Mouse (Mus musculus): ENCODE measurements around the gene Oas1g.

DNA sequence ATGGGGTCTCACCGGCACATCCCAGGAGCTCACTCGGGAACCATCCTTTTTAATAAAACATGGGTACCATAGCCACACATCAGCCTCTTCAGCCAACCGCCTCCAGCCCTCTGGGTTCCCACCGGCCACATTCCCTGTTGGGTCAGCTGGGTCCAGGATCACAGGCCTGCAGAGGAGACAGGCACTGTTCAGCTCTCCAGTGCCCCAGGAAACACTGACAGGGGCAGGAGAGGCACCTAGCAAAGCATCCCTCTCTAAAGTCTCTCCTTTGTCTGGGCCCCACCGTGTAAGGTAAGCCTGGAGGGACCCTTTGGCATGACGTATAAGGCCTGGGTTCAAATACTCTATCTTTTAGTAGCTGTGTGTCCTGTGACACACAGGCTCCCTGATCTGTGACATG, 10.9 kb upstream of the Oas1g start:
- TF ChIP-seq CTCF (IDR thresholded peaks at IDR 0.05; ENCODE audit: borderline replicate concordance, insufficient read depth, low read length) (no peak), POLR2A (IDR thresholded peaks at IDR 0.05; ENCODE audit: low read depth, low read length) (no peak)

Data from embryonic fibroblast, embryonic 13.5 days (primary cell).